Mouse (Mus musculus): ENCODE measurements around the gene Thop1. TPM values are rescaled to one million over a fixed set of nuclear protein-coding genes. Genes with fewer than 3 reads are reported as not detected.

The Thop1 gene
- total and polyA plus RNA-seq, 3 experiments, result 75.7 to 126 (median 113) TPM

- Histone ChIP-seq H3K4me3 (ENCODE audit: control insufficient read depth in 1 of 2, insufficient read depth in 1 of 2, low read depth in 2 of 2, low read length in 2 of 2) (no peak overlapping the region), H3K27ac (ENCODE audit: control insufficient read depth, low read depth, low read length) (no peak overlapping the region), H3K79me2 (ENCODE audit: control insufficient read depth, insufficient read depth, low read length, poor library complexity) (peaks cover 8% of the 10 kb centered on the region; the same call in 1 of the 2 replicates), H3K9ac (ENCODE audit: control insufficient read depth, low read depth, low read length, poor library complexity, severe bottlenecking) (no peak overlapping the region), H3K27me3 (ENCODE audit: control insufficient read depth in 1 of 2, insufficient read depth in 2 of 2, low read length in 2 of 2) (no peaks in the 10 kb centered on the region), H3K9me3 (replicated peaks; ENCODE audit: insufficient read depth, low read length) (no peaks in the 10 kb centered on the region), H3K36me3 (ENCODE audit: control insufficient read depth in 1 of 2, insufficient read depth in 2 of 2, low read length in 2 of 2) (peaks cover 0 to 5% of the 10 kb centered on the region in 2 experiments; a peak in 2 of 4 replicates), H3K4me1 (ENCODE audit: control insufficient read depth in 1 of 2, insufficient read depth in 2 of 2, low read length in 2 of 2) (no peaks in the 10 kb centered on the region)
- DNase-seq (ENCODE audit: low read depth, low spot score), result peak; percentile 62
- TF ChIP-seq ZNF384 (IDR thresholded peaks at IDR 0.05; ENCODE audit: low read depth, low read length), result no peak
- TF ChIP-seq SMC3 (IDR thresholded peaks at IDR 0.05; ENCODE audit: low read depth, low read length), result peak; percentile 49
- 0 out of 2 replicates have a peak, but pooled peaks have one; percentile 18 for TF ChIP-seq ZC3H11A (IDR thresholded peaks at IDR 0.05; ENCODE audit: low read depth, low read length)
- TF ChIP-seq USF1 (IDR thresholded peaks at IDR 0.05; ENCODE audit: low read depth, low read length), result no peak
- TF ChIP-seq RAD21 (IDR thresholded peaks at IDR 0.05; ENCODE audit: low read depth, low read length), result peak; percentile 35
- no peak for TF ChIP-seq TAL1 (IDR thresholded peaks at IDR 0.05; ENCODE audit: low read length)
- TF ChIP-seq NELFE (IDR thresholded peaks at IDR 0.05; ENCODE audit: low read depth, low read length), result no peak
- no peak for TF ChIP-seq ZKSCAN1 (IDR thresholded peaks at IDR 0.05; ENCODE audit: low read depth, low read length)
- peak; percentile 58 to 66 (median 61) for TF ChIP-seq CTCF (IDR thresholded peaks at IDR 0.05 in 2 of 3, conservative IDR thresholded peaks at IDR 0.05 in 1 of 3; ENCODE audit: control insufficient read depth in 1 of 3, insufficient read depth in 1 of 3, low read depth in 2 of 3, low read length in 3 of 3, poor library complexity in 1 of 3, severe bottlenecking in 1 of 3)
- TF ChIP-seq SIN3A (IDR thresholded peaks at IDR 0.05; ENCODE audit: low read length), result 0 out of 2 replicates have a peak, but pooled peaks have one; percentile 24
- TF ChIP-seq USF2 (IDR thresholded peaks at IDR 0.05; ENCODE audit: borderline replicate concordance in 1 of 2, insufficient read depth in 1 of 2, low read depth in 1 of 2, low read length in 2 of 2), result no peak
These were observed 19.2 kb upstream of the Thop1 start for GRCm38 (mm10) chr10:81050645-81051044.

- peaks cover 0 to 5% of the 10 kb centered on the region in 2 experiments; a peak in 2 of 4 replicates for H3K36me3 ChIP-seq (ENCODE audit: control insufficient read depth in 1 of 2, insufficient read depth in 2 of 2, low read length in 2 of 2)
- TF ChIP-seq CTCF (IDR thresholded peaks at IDR 0.05 in 2 of 3, conservative IDR thresholded peaks at IDR 0.05 in 1 of 3; ENCODE audit: control insufficient read depth in 1 of 3, insufficient read depth in 1 of 3, low read depth in 2 of 3, low read length in 3 of 3, poor library complexity in 1 of 3, severe bottlenecking in 1 of 3) (no peak), TAL1 (IDR thresholded peaks at IDR 0.05; ENCODE audit: low read length) (0 out of 2 replicates have a peak, but pooled peaks have one; percentile 7), POLR2A (IDR thresholded peaks at IDR 0.05; ENCODE audit: control insufficient read depth in 1 of 2, insufficient read depth in 1 of 2, low read depth in 1 of 2, low read length in 2 of 2, poor library complexity in 1 of 2) (no peak)
- H3K9me3 ChIP-seq (replicated peaks; ENCODE audit: insufficient read depth, low read length), result no peaks in the 10 kb centered on the region
- H3K9ac ChIP-seq (ENCODE audit: control insufficient read depth, low read depth, low read length, poor library complexity, severe bottlenecking), result no peak overlapping the region
- H3K79me2 ChIP-seq (ENCODE audit: control insufficient read depth, insufficient read depth, low read length, poor library complexity), result peaks cover 9% of the 10 kb centered on the region; the same call in 1 of the 2 replicates
- no peak for DNase-seq (ENCODE audit: low read depth, low spot score)
- no peaks in the 10 kb centered on the region for H3K4me1 ChIP-seq (ENCODE audit: control insufficient read depth in 1 of 2, insufficient read depth in 2 of 2, low read length in 2 of 2)
- no peaks in the 10 kb centered on the region for H3K27me3 ChIP-seq (ENCODE audit: control insufficient read depth in 1 of 2, insufficient read depth in 2 of 2, low read length in 2 of 2)
- H3K4me3 ChIP-seq (ENCODE audit: control insufficient read depth in 1 of 2, insufficient read depth in 1 of 2, low read depth in 2 of 2, low read length in 2 of 2), result no peak overlapping the region
- no peak overlapping the region for H3K27ac ChIP-seq (ENCODE audit: control insufficient read depth, low read depth, low read length)
These were observed 18.7 kb upstream of the Thop1 start for GRCm38 (mm10) chr10:81051133-81051532.

GRCm38 (mm10) chr10:81052577-81052976 lies 17.3 kb upstream of the Thop1 start:
- no peaks in the 10 kb centered on the region for H3K4me1 ChIP-seq (ENCODE audit: control insufficient read depth in 1 of 2, insufficient read depth in 2 of 2, low read length in 2 of 2)
- no peak overlapping the region for H3K27ac ChIP-seq (ENCODE audit: control insufficient read depth, low read depth, low read length)
- H3K9me3 ChIP-seq (replicated peaks; ENCODE audit: insufficient read depth, low read length), result no peaks in the 10 kb centered on the region
- DNase-seq (ENCODE audit: low read depth, low spot score), result no peak
- H3K4me3 ChIP-seq (ENCODE audit: control insufficient read depth in 1 of 2, insufficient read depth in 1 of 2, low read depth in 2 of 2, low read length in 2 of 2), result no peak overlapping the region
- H3K27me3 ChIP-seq (ENCODE audit: control insufficient read depth in 1 of 2, insufficient read depth in 2 of 2, low read length in 2 of 2), result no peaks in the 10 kb centered on the region
- peaks cover 0 to 5% of the 10 kb centered on the region in 2 experiments; a peak in 2 of 4 replicates for H3K36me3 ChIP-seq (ENCODE audit: control insufficient read depth in 1 of 2, insufficient read depth in 2 of 2, low read length in 2 of 2)
- peaks cover 23% of the 10 kb centered on the region for H3K79me2 ChIP-seq (ENCODE audit: control insufficient read depth, insufficient read depth, low read length, poor library complexity)
- H3K9ac ChIP-seq (ENCODE audit: control insufficient read depth, low read depth, low read length, poor library complexity, severe bottlenecking), result no peak overlapping the region
- TF ChIP-seq ETS1 (IDR thresholded peaks at IDR 0.05; ENCODE audit: low read depth, low read length) (no peak), CHD1 (IDR thresholded peaks at IDR 0.05; ENCODE audit: low read depth, low read length) (no peak), MYB (IDR thresholded peaks at IDR 0.05; ENCODE audit: low read depth, low read length) (no peak), MYC (IDR thresholded peaks at IDR 0.05; ENCODE audit: low read depth, low read length) (no peak), MXI1 (IDR thresholded peaks at IDR 0.05; ENCODE audit: low read depth, low read length) (no peak), POLR2A (IDR thresholded peaks at IDR 0.05; ENCODE audit: control insufficient read depth in 1 of 2, insufficient read depth in 1 of 2, low read depth in 1 of 2, low read length in 2 of 2, poor library complexity in 1 of 2) (no peak), ZMIZ1 (IDR thresholded peaks at IDR 0.05; ENCODE audit: low read depth, low read length) (no peak), JUND (IDR thresholded peaks at IDR 0.05; ENCODE audit: low read depth, low read length) (no peak), BHLHE40 (IDR thresholded peaks at IDR 0.05; ENCODE audit: borderline replicate concordance, low read depth, low read length) (no peak), RCOR1 (IDR thresholded peaks at IDR 0.05; ENCODE audit: low read depth, low read length) (no peak), E2F4 (IDR thresholded peaks at IDR 0.05; ENCODE audit: borderline replicate concordance, low read depth, low read length) (no peak), POLR2AphosphoS2 (IDR thresholded peaks at IDR 0.05; ENCODE audit: low read length) (no peak), ZKSCAN1 (IDR thresholded peaks at IDR 0.05; ENCODE audit: low read depth, low read length) (no peak), ZNF384 (IDR thresholded peaks at IDR 0.05; ENCODE audit: low read depth, low read length) (no peak), NELFE (IDR thresholded peaks at IDR 0.05; ENCODE audit: low read depth, low read length) (no peak), ZC3H11A (IDR thresholded peaks at IDR 0.05; ENCODE audit: low read depth, low read length) (no peak), USF2 (IDR thresholded peaks at IDR 0.05; ENCODE audit: borderline replicate concordance in 1 of 2, insufficient read depth in 1 of 2, low read depth in 1 of 2, low read length in 2 of 2) (no peak), TAL1 (IDR thresholded peaks at IDR 0.05; ENCODE audit: low read length) (no peak)
